Mouse (Mus musculus) liver, embryonic 13.5 days (tissue): ENCODE measurements around the gene Fam120b. TPM values are rescaled to one million over a fixed set of nuclear protein-coding genes. Genes with fewer than 3 reads are reported as not detected.
A peak's percentile ranks its signal among the peaks of the same experiment; 100 is the strongest.
"Not testable (repeated sequence)": the region's sequence is repeated elsewhere in the genome, so short reads cannot be mapped to it uniquely, and the experiment has no call there.

Experiments
- ATAC-seq: fragments of 200-750 bp; cut with Nextera tagmentation; 2 replicates; pipeline ENCODE4 v1.8.0; 2017; ENCODE audit warnings: low read depth, mild to moderate bottlenecking, moderate number of reproducible peaks, moderate library complexity
- DNase-seq: peaks from one replicate; pipeline ENCODE4 v3.0.0; 2022
- H3K27ac ChIP-seq: fragments of 300-500 bp; sonication (generic); 2 replicates; pipeline ENCODE4 v1.5.1; 2015; ENCODE audit warnings: moderate library complexity, mild to moderate bottlenecking, inconsistent platforms
- H3K27me3 ChIP-seq: fragments of 300-500 bp; sonication (generic); 2 replicates; pipeline ENCODE4 v1.6.1; 2015; ENCODE audit warnings: mild to moderate bottlenecking, inconsistent platforms
- H3K36me3 ChIP-seq: fragments of 300-500 bp; sonication (generic); 2 replicates; pipeline ENCODE4 v1.6.1; 2015; ENCODE audit warnings: mild to moderate bottlenecking, inconsistent platforms
- H3K4me1 ChIP-seq: fragments of 300-500 bp; sonication (generic); replicated peaks from 2 replicates; pipeline ENCODE4 v1.6.1; 2015; ENCODE audit warnings: inconsistent platforms
- H3K4me2 ChIP-seq: fragments of 300-500 bp; sonication (generic); 2 replicates; pipeline ENCODE4 v1.6.1; 2015; ENCODE audit warnings: inconsistent platforms, mild to moderate bottlenecking, moderate library complexity
- H3K4me3 ChIP-seq: fragments of 300-500 bp; sonication (generic); replicated peaks from 2 replicates; pipeline ENCODE4 v1.5.1; 2015; ENCODE audit warnings: mild to moderate bottlenecking, inconsistent platforms
- H3K9ac ChIP-seq: fragments of 300-500 bp; sonication (generic); 2 replicates; pipeline ENCODE4 v1.6.1; 2015; ENCODE audit warnings: mild to moderate bottlenecking, inconsistent platforms
- H3K9me3 ChIP-seq: fragments of 300-500 bp; sonication (generic); replicated peaks from 2 replicates; pipeline ENCODE4 v1.6.1; 2016; ENCODE audit warnings: inconsistent platforms
- WGBS: fragments of 180-500 bp; shearing (Covaris S2); methylation state at CpG from one replicate; pipeline ENCODE4 v1.1.7; 2015; ENCODE audit not compliant: insufficient replicate concordance; 5-methylcytosine and 5-hydroxymethylcytosine counted together
- polyA plus RNA-seq: library from polyadenylated mRNA; unstranded; fragments of >200 nt; fragmentation: Nextera tagmentation; extraction: Ambion mirVana; gene quantifications from 2 replicates; pipeline ENCODE4 v1.2.1, GENCODE M21; 2015

Gene Fam120b
- polyA plus RNA-seq, 1 experiment from 2014 or later = 6.3 TPM

GRCm38 (mm10) chr17:15440463-15441121 is 44.6 kb downstream of the Fam120b start:
- no peak overlapping the region for H3K27ac ChIP-seq
- peak; percentile 1 for DNase-seq
- H3K4me2 ChIP-seq = no peak overlapping the region

GRCm38 (mm10) chr17:15445421-15445820 is 49.4 kb downstream of the Fam120b start:
- no peaks in the 10 kb centered on the region for H3K27me3 ChIP-seq
- no peak overlapping the region for H3K27ac ChIP-seq
- H3K4me1 ChIP-seq = peaks cover 4% of the 10 kb centered on the region
- H3K4me3 ChIP-seq = no peak overlapping the region
- WGBS = 62% methylated on average over 3 of the region's 3 CpGs
- no peak overlapping the region for H3K4me2 ChIP-seq
- H3K9me3 ChIP-seq = no peaks in the 10 kb centered on the region
- DNase-seq (no peak), ATAC-seq (no peak)
- no peaks in the 10 kb centered on the region for H3K36me3 ChIP-seq
- H3K9ac ChIP-seq = no peak overlapping the region

More at GRCm38 (mm10) chr17:15440463-15441121, 44.6 kb downstream of the Fam120b start:
- H3K9me3 ChIP-seq = no peaks in the 10 kb centered on the region
- H3K36me3 ChIP-seq = no peaks in the 10 kb centered on the region
- peaks cover 16% of the 10 kb centered on the region for H3K4me1 ChIP-seq
- ATAC-seq = peak; percentile 68
- H3K27me3 ChIP-seq = no peaks in the 10 kb centered on the region
- no peak overlapping the region for H3K9ac ChIP-seq
- 28% methylated on average over 11 of the region's 11 CpGs for WGBS
- H3K4me3 ChIP-seq = no peak overlapping the region

- DNase-seq (no peak), ATAC-seq (no peak)
- no peaks in the 10 kb centered on the region for H3K27me3 ChIP-seq
- H3K4me2 ChIP-seq = no peak overlapping the region
- H3K9ac ChIP-seq = no peak overlapping the region
- no peak overlapping the region for H3K27ac ChIP-seq
- no peaks in the 10 kb centered on the region for H3K9me3 ChIP-seq
- no peaks in the 10 kb centered on the region for H3K4me1 ChIP-seq
- H3K36me3 ChIP-seq = no peaks in the 10 kb centered on the region
- H3K4me3 ChIP-seq = no peak overlapping the region
- 51% methylated on average over 5 of the region's 5 CpGs for WGBS
Measured at GRCm38 (mm10) chr17:15447831-15448230, 51.8 kb downstream of the Fam120b start.

GRCm38 (mm10) chr17:15449144-15449543 is 53.1 kb downstream of the Fam120b start:
- H3K9me3 ChIP-seq, H3K27ac ChIP-seq, DNase-seq, H3K4me2 ChIP-seq, H3K4me3 ChIP-seq, H3K27me3 ChIP-seq, H3K36me3 ChIP-seq, H3K4me1 ChIP-seq, ATAC-seq, H3K9ac ChIP-seq: not testable (repeated sequence)
- 55% methylated on average over 6 of the region's 6 CpGs for WGBS

GRCm38 (mm10) chr17:15449606-15450005 is 53.6 kb downstream of the Fam120b start:
- no peak for DNase-seq
- Histone ChIP-seq H3K4me3 (no peak overlapping the region), H3K4me2 (no peak overlapping the region), H3K27me3 (no peaks in the 10 kb centered on the region), H3K9me3 (no peaks in the 10 kb centered on the region), H3K36me3 (no peaks in the 10 kb centered on the region), H3K4me1 (no peaks in the 10 kb centered on the region), H3K27ac (no peak overlapping the region), H3K9ac (no peak overlapping the region)
- no peak for ATAC-seq
- 66% methylated on average over 3 of the region's 3 CpGs for WGBS

- DNase-seq = no peak
- Histone ChIP-seq H3K4me1 (no peaks in the 10 kb centered on the region), H3K9me3 (no peaks in the 10 kb centered on the region), H3K4me2 (no peak overlapping the region), H3K27ac (no peak overlapping the region), H3K9ac (no peak overlapping the region), H3K27me3 (no peaks in the 10 kb centered on the region), H3K36me3 (no peaks in the 10 kb centered on the region), H3K4me3 (no peak overlapping the region)
- WGBS = 59% methylated on average over 4 of the region's 4 CpGs
- ATAC-seq = no peak
Measured at GRCm38 (mm10) chr17:15455203-15455602, 59.2 kb downstream of the Fam120b start.

GRCm38 (mm10) chr17:15456595-15456994 is 60.6 kb downstream of the Fam120b start:
- no peak for DNase-seq
- Histone ChIP-seq H3K4me3 (no peak overlapping the region), H3K4me1 (no peaks in the 10 kb centered on the region), H3K4me2 (no peak overlapping the region), H3K9ac (no peak overlapping the region), H3K27ac (no peak overlapping the region), H3K36me3 (no peaks in the 10 kb centered on the region), H3K9me3 (no peaks in the 10 kb centered on the region), H3K27me3 (no peaks in the 10 kb centered on the region)
- 53% methylated on average over 2 of the region's 2 CpGs for WGBS
- ATAC-seq = no peak

- Histone ChIP-seq H3K27ac (no peak overlapping the region), H3K4me3 (no peak overlapping the region), H3K9me3 (no peaks in the 10 kb centered on the region), H3K9ac (no peak overlapping the region), H3K27me3 (no peaks in the 10 kb centered on the region), H3K4me1 (peaks cover 8% of the 10 kb centered on the region; the same call in 1 of the 2 replicates), H3K4me2 (no peak overlapping the region), H3K36me3 (no peaks in the 10 kb centered on the region)
- DNase-seq = no peak
- WGBS = 74% methylated on average over 4 of the region's 4 CpGs
- ATAC-seq = no peak
Measured at GRCm38 (mm10) chr17:15459761-15460160, 63.8 kb downstream of the Fam120b start.

- peaks cover 3% of the 10 kb centered on the region for H3K36me3 ChIP-seq
- WGBS = 84% methylated on average over 6 of the region's 6 CpGs
- H3K27me3 ChIP-seq = no peaks in the 10 kb centered on the region
- H3K4me2 ChIP-seq = no peak overlapping the region
- peaks cover 8% of the 10 kb centered on the region; the same call in 1 of the 2 replicates for H3K4me1 ChIP-seq
- H3K9ac ChIP-seq = no peak overlapping the region
- no peak overlapping the region for H3K4me3 ChIP-seq
- DNase-seq = no peak
- ATAC-seq = no peak
- H3K27ac ChIP-seq = no peak overlapping the region
- H3K9me3 ChIP-seq = no peaks in the 10 kb centered on the region
Measured at GRCm38 (mm10) chr17:15461921-15462495, 66.0 kb downstream of the Fam120b start.

GRCm38 (mm10) chr17:15467669-15468068 is 71.7 kb downstream of the Fam120b start:
- H3K4me2 ChIP-seq = no peak overlapping the region
- no peak overlapping the region for H3K4me3 ChIP-seq
- no peak overlapping the region for H3K9ac ChIP-seq
- H3K36me3 ChIP-seq = peaks cover 43% of the 10 kb centered on the region
- no peaks in the 10 kb centered on the region for H3K27me3 ChIP-seq
- H3K27ac ChIP-seq = no peak overlapping the region
- DNase-seq (peak; percentile 52), ATAC-seq (peak; percentile 60)
- peaks cover 5% of the 10 kb centered on the region; the same call in 1 of the 2 replicates for H3K4me1 ChIP-seq
- 17% methylated on average over 5 of the region's 5 CpGs for WGBS
- no peaks in the 10 kb centered on the region for H3K9me3 ChIP-seq

- Histone ChIP-seq H3K9me3 (no peaks in the 10 kb centered on the region), H3K9ac (no peak overlapping the region), H3K4me3 (no peak overlapping the region), H3K36me3 (peaks cover 83% of the 10 kb centered on the region), H3K4me1 (no peaks in the 10 kb centered on the region), H3K27ac (no peak overlapping the region), H3K27me3 (no peaks in the 10 kb centered on the region), H3K4me2 (no peak overlapping the region)
- 79% methylated on average over 4 of the region's 4 CpGs for WGBS
- ATAC-seq = no peak
- DNase-seq = no peak
Measured at GRCm38 (mm10) chr17:15472671-15473070, 76.7 kb downstream of the Fam120b start.
